Mouse (Mus musculus): ENCODE data around the gene Thsd4.

GRCm38 (mm10) chr9:60063191-60063720, 458.6 kb downstream of the Thsd4 start:
- no peak for TF ChIP-seq POLR2A (IDR thresholded peaks at IDR 0.05; ENCODE audit: extremely low read depth, insufficient read depth, low read length)
- no peak for TF ChIP-seq CTCF (IDR thresholded peaks at IDR 0.05; ENCODE audit: low read depth, low read length)
